Mouse (Mus musculus) MEL (cell line): Measurements from ENCODE around the gene Ablim1. TPM values are rescaled to one million over a fixed set of nuclear protein-coding genes. Genes with fewer than 3 reads are reported as not detected.

Experiments
- DNase-seq: peaks from one replicate; pipeline ENCODE4 v3.0.0; 2011; ENCODE audit warnings: low read depth, low spot score
- H3K27ac ChIP-seq: 2 replicates; pipeline ENCODE4 v1.5.1; 2012; ENCODE audit warnings: low read depth, mild to moderate bottlenecking, control low read depth, low read length, moderate library complexity; ENCODE audit not compliant: control insufficient read depth
- H3K27me3 ChIP-seq, 2 experiments: fragments of 150-350 bp in 1 of 2; sonication (generic) in 1 of 2; 2 replicates each; pipeline ENCODE4 v1.6.1; 2012; ENCODE audit warnings: low read length in 2 of 2, mild to moderate bottlenecking in 2 of 2, improper control_type of control experiment in 1 of 2, moderate library complexity in 1 of 2; ENCODE audit not compliant: insufficient read depth in 2 of 2, control insufficient read depth in 1 of 2
- H3K36me3 ChIP-seq, 2 experiments: 2 replicates each; pipeline ENCODE4 v1.6.1; 2012 to 2014; ENCODE audit warnings: low read length in 2 of 2, improper control_type of control experiment in 1 of 2, inconsistent platforms in 1 of 2, mild to moderate bottlenecking in 1 of 2; ENCODE audit not compliant: insufficient read depth in 2 of 2, control insufficient read depth in 1 of 2
- H3K4me1 ChIP-seq, 2 experiments: fragments of 150-350 bp in 1 of 2; sonication (generic) in 1 of 2; 2 replicates each; pipeline ENCODE4 v1.6.1; 2012; ENCODE audit warnings: low read length in 2 of 2, improper control_type of control experiment in 1 of 2, mild to moderate bottlenecking in 1 of 2; ENCODE audit not compliant: insufficient read depth in 2 of 2, control insufficient read depth in 1 of 2
- H3K4me3 ChIP-seq, 2 experiments: fragments of 150-350 bp in 1 of 2; sonication (generic) in 1 of 2; 2 replicates each; pipeline ENCODE4 v1.5.1; 2012; ENCODE audit warnings: low read depth in 2 of 2, low read length in 2 of 2, mild to moderate bottlenecking in 2 of 2, moderate library complexity in 2 of 2, control low read depth in 1 of 2, improper control_type of control experiment in 1 of 2; ENCODE audit not compliant: control insufficient read depth in 1 of 2, insufficient read depth in 1 of 2
- H3K79me2 ChIP-seq: 2 replicates; pipeline ENCODE4 v1.6.1; 2012; ENCODE audit warnings: mild to moderate bottlenecking, low read length, moderate library complexity; ENCODE audit not compliant: control insufficient read depth, poor library complexity, insufficient read depth
- H3K9ac ChIP-seq: 2 replicates; pipeline ENCODE4 v1.6.1; 2012; ENCODE audit warnings: low read depth, mild to moderate bottlenecking, control low read depth, low read length, moderate library complexity; ENCODE audit not compliant: control insufficient read depth, poor library complexity, severe bottlenecking
- H3K9me3 ChIP-seq: fragments of 150-350 bp; sonication (generic); replicated peaks from 2 replicates; pipeline ENCODE4 v1.6.1; 2012; ENCODE audit warnings: mild to moderate bottlenecking, low read length, improper control_type of control experiment, moderate library complexity; ENCODE audit not compliant: insufficient read depth
- CHD1 ChIP-seq: IDR thresholded peaks from 2 replicates; pipeline ENCODE4 v1.6.1; 2012; ENCODE audit warnings: low read depth, mild to moderate bottlenecking, inconsistent platforms, low read length, improper control_type of control experiment
- CHD2 ChIP-seq: IDR thresholded peaks from 2 replicates; pipeline ENCODE4 v1.6.1; 2011; ENCODE audit warnings: low read length, improper control_type of control experiment
- E2F4 ChIP-seq: IDR thresholded peaks from 2 replicates; pipeline ENCODE4 v1.6.1; 2011; ENCODE audit warnings: low read depth, low read length, improper control_type of control experiment, borderline replicate concordance
- ELF1 ChIP-seq: IDR thresholded peaks from 2 replicates; pipeline ENCODE4 v1.6.1; 2014; ENCODE audit warnings: low read depth, mild to moderate bottlenecking, inconsistent platforms, low read length, improper control_type of control experiment, moderate library complexity
- EP300 ChIP-seq, 2 experiments: IDR thresholded peaks; 2 replicates each; pipeline ENCODE4 v1.6.1; 2011; ENCODE audit warnings: improper control_type of control experiment in 2 of 2, low read length in 2 of 2, low read depth in 1 of 2, mild to moderate bottlenecking in 1 of 2
- ETS1 ChIP-seq: IDR thresholded peaks from 2 replicates; pipeline ENCODE4 v1.6.1; 2012; ENCODE audit warnings: low read depth, mild to moderate bottlenecking, inconsistent platforms, low read length, improper control_type of control experiment, moderate library complexity
- GABPA ChIP-seq: IDR thresholded peaks from 2 replicates; pipeline ENCODE4 v1.6.1; 2012; ENCODE audit warnings: low read depth, mild to moderate bottlenecking, inconsistent platforms, low read length, improper control_type of control experiment, moderate library complexity
- HCFC1 ChIP-seq: IDR thresholded peaks from 2 replicates; pipeline ENCODE4 v1.6.1; 2012; ENCODE audit warnings: low read depth, mild to moderate bottlenecking, inconsistent platforms, low read length, improper control_type of control experiment, moderate library complexity
- JUND ChIP-seq: IDR thresholded peaks from 2 replicates; pipeline ENCODE4 v1.6.1; 2011; ENCODE audit warnings: low read depth, mild to moderate bottlenecking, improper control_type of control experiment, low read length
- KAT2A ChIP-seq: conservative IDR thresholded peaks from 2 replicates; pipeline ENCODE4 v1.6.1; 2012; ENCODE audit warnings: low read depth, low read length, improper control_type of control experiment, inconsistent platforms
- MAX ChIP-seq: IDR thresholded peaks from 2 replicates; pipeline ENCODE4 v1.6.1; 2011; ENCODE audit warnings: low read length, improper control_type of control experiment
- MAZ ChIP-seq: IDR thresholded peaks from 2 replicates; pipeline ENCODE4 v1.6.1; 2012; ENCODE audit warnings: low read depth, mild to moderate bottlenecking, inconsistent platforms, low read length, improper control_type of control experiment
- MEF2A ChIP-seq: IDR thresholded peaks from 2 replicates; pipeline ENCODE4 v1.6.1; 2014; ENCODE audit warnings: low read depth, mild to moderate bottlenecking, inconsistent platforms, low read length, improper control_type of control experiment; ENCODE audit not compliant: poor library complexity, insufficient replicate concordance, severe bottlenecking; ENCODE audit errors: extremely low read depth
- MXI1 ChIP-seq: IDR thresholded peaks from 2 replicates; pipeline ENCODE4 v1.6.1; 2011; ENCODE audit warnings: mild to moderate bottlenecking, low read depth, low read length, improper control_type of control experiment
- MYC ChIP-seq: IDR thresholded peaks from 2 replicates; pipeline ENCODE4 v1.6.1; 2011; ENCODE audit warnings: low read depth, mild to moderate bottlenecking, low read length, improper control_type of control experiment, moderate library complexity
- NELFE ChIP-seq: IDR thresholded peaks from 2 replicates; pipeline ENCODE4 v1.6.1; 2011; ENCODE audit warnings: low read depth, low read length, improper control_type of control experiment
- POLR2A ChIP-seq, 2 experiments: IDR thresholded peaks; 2 replicates each; pipeline ENCODE4 v1.6.1; 2011 to 2012; ENCODE audit warnings: low read length in 2 of 2, mild to moderate bottlenecking in 2 of 2, control low read depth in 1 of 2, improper control_type of control experiment in 1 of 2, low read depth in 1 of 2, moderate library complexity in 1 of 2; ENCODE audit not compliant: control insufficient read depth in 1 of 2, insufficient read depth in 1 of 2, poor library complexity in 1 of 2
- POLR2AphosphoS2 ChIP-seq: IDR thresholded peaks from 2 replicates; pipeline ENCODE4 v1.6.1; 2011; ENCODE audit warnings: low read length, improper control_type of control experiment
- POLR2AphosphoS5 ChIP-seq: IDR thresholded peaks from 2 replicates; pipeline ENCODE4 v1.6.1; 2012; ENCODE audit warnings: low read depth, borderline replicate concordance, mild to moderate bottlenecking, inconsistent platforms, low read length, moderate library complexity, mixed read lengths
- RAD21 ChIP-seq: IDR thresholded peaks from 2 replicates; pipeline ENCODE4 v1.6.1; 2011; ENCODE audit warnings: mild to moderate bottlenecking, low read depth, low read length, improper control_type of control experiment
- RCOR1 ChIP-seq: IDR thresholded peaks from 2 replicates; pipeline ENCODE4 v1.6.1; 2012; ENCODE audit warnings: low read depth, mild to moderate bottlenecking, inconsistent platforms, low read length, improper control_type of control experiment
- SIN3A ChIP-seq: IDR thresholded peaks from 2 replicates; pipeline ENCODE4 v1.6.1; 2012; ENCODE audit warnings: low read length, improper control_type of control experiment, inconsistent platforms
- SMC3 ChIP-seq: IDR thresholded peaks from 2 replicates; pipeline ENCODE4 v1.6.1; 2011; ENCODE audit warnings: low read depth, low read length, improper control_type of control experiment
- TAL1 ChIP-seq: IDR thresholded peaks from 2 replicates; pipeline ENCODE4 v1.6.1; 2012; ENCODE audit warnings: mild to moderate bottlenecking, inconsistent platforms, low read length, moderate library complexity, mixed read lengths
- TBP ChIP-seq: IDR thresholded peaks from 2 replicates; pipeline ENCODE4 v1.8.0; 2011; ENCODE audit warnings: low read depth, low read length, improper control_type of control experiment
- TCF12 ChIP-seq: IDR thresholded peaks from 2 replicates; pipeline ENCODE4 v1.6.1; 2014; ENCODE audit warnings: low read depth, mild to moderate bottlenecking, inconsistent platforms, low read length, improper control_type of control experiment, moderate library complexity
- UBTF ChIP-seq: IDR thresholded peaks from 2 replicates; pipeline ENCODE4 v1.6.1; 2012; ENCODE audit warnings: low read depth, mild to moderate bottlenecking, inconsistent platforms, low read length, improper control_type of control experiment, moderate library complexity, borderline replicate concordance; ENCODE audit not compliant: insufficient read depth
- USF2 ChIP-seq, 2 experiments: IDR thresholded peaks; 2 replicates each; pipeline ENCODE4 v1.6.1; 2011 to 2012; ENCODE audit warnings: improper control_type of control experiment in 2 of 2, low read length in 2 of 2, borderline replicate concordance in 1 of 2, inconsistent platforms in 1 of 2, low read depth in 1 of 2, mild to moderate bottlenecking in 1 of 2; ENCODE audit not compliant: insufficient read depth in 1 of 2
- ZKSCAN1 ChIP-seq: IDR thresholded peaks from 2 replicates; pipeline ENCODE4 v1.6.1; 2012; ENCODE audit warnings: low read depth, mild to moderate bottlenecking, inconsistent platforms, low read length, improper control_type of control experiment, moderate library complexity
- ZMIZ1 ChIP-seq: IDR thresholded peaks from 2 replicates; pipeline ENCODE4 v1.6.1; 2012; ENCODE audit warnings: low read depth, mild to moderate bottlenecking, inconsistent platforms, low read length, improper control_type of control experiment, moderate library complexity
- polyA plus RNA-seq, 2 experiments: library from polyadenylated mRNA; stranded (reverse) in 1 of 2; unstranded in 1 of 2; fragments of >175 nt in 1 of 2; fragments of >200 nt in 1 of 2; gene quantifications; 2 replicates each; pipeline versions ENCODE4 v1.2.1 to v1.2.4; 2012; ENCODE audit warnings: low replicate concordance in 2 of 2, low read depth in 1 of 2; ENCODE audit not compliant: insufficient read length in 2 of 2, insufficient read depth in 1 of 2, missing spikeins in 1 of 2
- total RNA-seq: library from RNA; depleted of rRNA; stranded (reverse); fragments of 300-350 nt; gene quantifications from 2 replicates; pipeline ENCODE4 v1.2.3, GENCODE M21; 2012

The Ablim1 gene
- total and polyA plus RNA-seq, 3 experiments: not detected

- H3K9me3 ChIP-seq: no peaks in the 10 kb centered on the region
- no peaks in the 10 kb centered on the region for H3K36me3 ChIP-seq
- H3K79me2 ChIP-seq: no peaks in the 10 kb centered on the region
- no peak for DNase-seq
- H3K4me3 ChIP-seq: no peak overlapping the region
- H3K27ac ChIP-seq: no peak overlapping the region
- H3K9ac ChIP-seq: no peak overlapping the region
- peaks cover 4 to 11% of the 10 kb centered on the region in 2 experiments for H3K27me3 ChIP-seq
- TF ChIP-seq SIN3A (no peak), MAZ (no peak), ELF1 (no peak), NELFE (no peak), UBTF (no peak), ZMIZ1 (no peak), TCF12 (no peak), CHD1 (no peak), USF2 (IDR thresholded peaks at IDR 0.05; ENCODE audit: borderline replicate concordance in 1 of 2, insufficient read depth in 1 of 2, low read depth in 1 of 2, low read length in 2 of 2) (no peak), E2F4 (no peak), POLR2AphosphoS2 (no peak), POLR2AphosphoS5 (no peak), JUND (no peak), TAL1 (no peak), HCFC1 (no peak)
- peaks cover 0 to 5% of the 10 kb centered on the region in 2 experiments; a peak in 1 of 4 replicates for H3K4me1 ChIP-seq
These were observed 20.4 kb downstream of the Ablim1 start for GRCm38 (mm10) chr19:57294356-57294755.

- Histone ChIP-seq H3K27ac (no peak overlapping the region), H3K4me3 (no peak overlapping the region), H3K27me3 (peaks cover 4 to 13% of the 10 kb centered on the region in 2 experiments), H3K9ac (no peak overlapping the region), H3K4me1 (peaks cover 0 to 5% of the 10 kb centered on the region in 2 experiments; a peak in 1 of 4 replicates), H3K36me3 (no peaks in the 10 kb centered on the region), H3K79me2 (no peaks in the 10 kb centered on the region), H3K9me3 (no peaks in the 10 kb centered on the region)
- peak; percentile 80 for DNase-seq
- TF ChIP-seq CHD2 (no peak), EP300 (IDR thresholded peaks at IDR 0.05; ENCODE audit: low read depth in 1 of 2, low read length in 2 of 2) (peak; percentile 32 to 52; a peak in 3 of 4 replicates), E2F4 (no peak), POLR2AphosphoS2 (no peak), TAL1 (peak; percentile 53), ETS1 (no peak), RCOR1 (peak; percentile 65), HCFC1 (no peak), NELFE (no peak), MAX (no peak), MXI1 (no peak), MEF2A (no peak), MYC (no peak), POLR2AphosphoS5 (no peak), TBP (no peak), SMC3 (no peak), UBTF (no peak), USF2 (IDR thresholded peaks at IDR 0.05; ENCODE audit: borderline replicate concordance in 1 of 2, insufficient read depth in 1 of 2, low read depth in 1 of 2, low read length in 2 of 2) (no peak), ZKSCAN1 (no peak), KAT2A (no peak), CHD1 (no peak), POLR2A (IDR thresholded peaks at IDR 0.05; ENCODE audit: control insufficient read depth in 1 of 2, insufficient read depth in 1 of 2, low read depth in 1 of 2, low read length in 2 of 2, poor library complexity in 1 of 2) (no peak), RAD21 (no peak), GABPA (no peak), MAZ (no peak), JUND (no peak)
These were observed 21.0 kb downstream of the Ablim1 start for GRCm38 (mm10) chr19:57293737-57294136.
